Mouse (Mus musculus): ENCODE data around the gene Dnttip1.

DNA sequence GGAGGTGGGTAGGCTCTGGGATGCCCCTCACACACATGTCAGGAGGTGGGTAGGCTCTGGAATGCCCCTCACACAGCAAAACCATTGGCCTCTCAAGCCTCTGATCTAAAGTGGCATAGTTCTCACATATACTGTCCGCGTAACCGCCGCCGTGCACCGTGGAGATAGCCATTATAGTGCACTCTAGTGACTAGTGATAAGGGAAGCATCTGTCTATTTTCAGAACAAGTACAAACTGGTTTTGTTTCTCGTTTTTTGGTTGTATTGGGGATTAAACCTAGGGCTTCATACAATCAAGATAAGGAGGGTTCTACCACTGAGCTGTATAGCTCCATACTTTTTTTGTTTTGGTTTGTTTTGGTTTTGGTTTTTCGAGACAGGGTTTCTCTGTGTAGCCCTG, 70.0 kb downstream of the Dnttip1 start:
- TF ChIP-seq CTCF (IDR thresholded peaks at IDR 0.05 in 2 of 3, conservative IDR thresholded peaks at IDR 0.05 in 1 of 3; ENCODE audit: control insufficient read depth in 1 of 3, insufficient read depth in 1 of 3, low read depth in 2 of 3, low read length in 3 of 3, poor library complexity in 1 of 3, severe bottlenecking in 1 of 3) (no peak), POLR2A (IDR thresholded peaks at IDR 0.05; ENCODE audit: control insufficient read depth in 1 of 2, insufficient read depth in 1 of 2, low read depth in 1 of 2, low read length in 2 of 2, poor library complexity in 1 of 2) (no peak), CHD2 (IDR thresholded peaks at IDR 0.05; ENCODE audit: low read length) (no peak), MEF2A (IDR thresholded peaks at IDR 0.05; ENCODE audit: extremely low read depth, insufficient replicate concordance, low read depth, low read length, poor library complexity, severe bottlenecking) (peak; percentile 83; the same call in 1 of the 2 replicates)

All from MEL (cell line).